Mouse (Mus musculus): ENCODE results near the gene Itgae. TPM values are rescaled to one million over a fixed set of nuclear protein-coding genes. Genes with fewer than 3 reads are reported as not detected.

Gene Itgae
- polyA plus RNA-seq, 1 experiment = 0.33 TPM

DNA sequence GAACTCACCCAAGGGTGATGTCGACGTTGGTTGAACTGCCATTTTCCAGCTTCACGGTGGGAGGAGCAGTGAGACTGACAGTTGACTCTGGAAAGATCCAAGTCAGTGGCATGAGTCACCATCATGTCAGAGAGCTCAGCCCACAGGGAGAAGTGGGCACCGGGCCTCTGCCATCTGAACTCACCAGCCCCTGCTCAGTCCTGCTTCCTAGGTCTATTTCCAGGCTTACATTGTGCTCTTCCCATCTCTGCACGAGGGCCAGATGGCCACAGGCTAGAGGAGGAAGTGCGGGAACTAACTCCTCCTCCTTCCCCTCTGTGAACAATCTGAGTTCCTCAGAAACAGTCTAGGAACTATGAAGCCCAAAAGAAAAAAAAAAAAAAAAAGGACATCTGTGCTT is 102.7 kb downstream of the Itgae start:
- DNase-seq = peak; percentile 72 to 89
- H3K4me1 ChIP-seq (ENCODE audit: control insufficient read depth, insufficient read depth, low read length) = peaks cover 22% of the 10 kb centered on the region
- no peak overlapping the region for H3K4me3 ChIP-seq (replicated peaks; ENCODE audit: insufficient read depth, low read depth, low read length)
- WGBS = 5% methylated on average over 6 of the region's 6 CpGs
- TF ChIP-seq POLR2A (IDR thresholded peaks at IDR 0.05; ENCODE audit: borderline replicate concordance, insufficient read depth, low read length) (no peak), CTCF (IDR thresholded peaks at IDR 0.05; ENCODE audit: borderline replicate concordance, insufficient read depth, low read depth, low read length) (no peak)
- peak overlapping the region; percentile 97 for H3K27ac ChIP-seq (ENCODE audit: insufficient read depth, low read length)
- no peaks in the 10 kb centered on the region for H3K27me3 ChIP-seq (ENCODE audit: control insufficient read depth, insufficient read depth, low read length)

DNA sequence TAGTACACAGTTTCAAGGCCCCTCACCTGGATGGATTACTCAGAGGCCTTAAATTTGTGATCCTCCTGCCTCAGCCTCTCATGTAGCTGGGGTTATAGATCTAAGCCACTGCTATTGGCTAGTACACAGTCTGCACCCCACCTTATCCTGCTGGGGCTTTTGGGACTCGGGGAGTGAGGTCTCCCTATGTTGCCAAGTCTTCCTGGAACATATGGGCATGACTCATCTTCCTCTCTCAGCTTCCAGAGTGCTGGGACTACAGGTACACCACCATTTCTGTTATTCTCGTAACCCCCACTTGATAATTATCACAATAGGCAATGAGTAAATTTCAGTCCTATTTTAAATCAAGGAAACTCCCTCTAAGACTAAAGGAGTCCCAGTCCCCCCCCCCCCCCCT is 104.1 kb downstream of the Itgae start:
- H3K4me3 ChIP-seq (replicated peaks; ENCODE audit: insufficient read depth, low read depth, low read length) = no peak overlapping the region
- TF ChIP-seq POLR2A (IDR thresholded peaks at IDR 0.05; ENCODE audit: borderline replicate concordance, insufficient read depth, low read length) (no peak), CTCF (IDR thresholded peaks at IDR 0.05; ENCODE audit: borderline replicate concordance, insufficient read depth, low read depth, low read length) (no peak)
- peaks cover 23% of the 10 kb centered on the region for H3K4me1 ChIP-seq (ENCODE audit: control insufficient read depth, insufficient read depth, low read length)
- H3K27ac ChIP-seq (ENCODE audit: insufficient read depth, low read length) = no peak overlapping the region
- WGBS = 19% methylated on average over 2 of the region's 2 CpGs
- H3K27me3 ChIP-seq (ENCODE audit: control insufficient read depth, insufficient read depth, low read length) = no peaks in the 10 kb centered on the region
- peak in 1 of 2 experiments; percentile 54 for DNase-seq

Other genes starting within 250 kb of the Itgae start
- 104 and 125 TPM in 2 replicates for gene Atp2a3, start 129.4 kb upstream of the Itgae start, polyA plus RNA-seq (2012; rRNA removed)
- 0.41 and 0.46 TPM in 2 replicates for gene P2rx1, start 91.5 kb upstream of the Itgae start, polyA plus RNA-seq (2012; rRNA removed)
- 68.8 and 70.8 TPM in 2 replicates for gene Camkk1, start 71.6 kb upstream of the Itgae start, polyA plus RNA-seq (2012; rRNA removed)
- 6.4 and 6.5 TPM in 2 replicates for gene Ncbp3, start 42.8 kb upstream of the Itgae start, polyA plus RNA-seq (2012; rRNA removed)
- gene Haspin, start 47.7 kb downstream of the Itgae start, polyA plus RNA-seq (2012; rRNA removed) = 0.05 and 0.10 TPM in 2 replicates
- 4.5 and 6.2 TPM in 2 replicates for gene P2rx5, start 69.8 kb downstream of the Itgae start, polyA plus RNA-seq (2012; rRNA removed)
- 78.7 and 80.6 TPM in 2 replicates for gene Emc6, start 86.5 kb downstream of the Itgae start, polyA plus RNA-seq (2012; rRNA removed)
- 15.9 and 16.5 TPM in 2 replicates for gene Tax1bp3, start 86.5 kb downstream of the Itgae start, polyA plus RNA-seq (2012; rRNA removed)
- gene Ctns, start 108.5 kb downstream of the Itgae start, polyA plus RNA-seq (2012; rRNA removed) = 26.6 and 26.9 TPM in 2 replicates
- 4.1 and 4.5 TPM in 2 replicates for gene Shpk, start 108.9 kb downstream of the Itgae start, polyA plus RNA-seq (2012; rRNA removed)
- gene Trpv1, start 143.7 kb downstream of the Itgae start, polyA plus RNA-seq (2012; rRNA removed) = 0.16 and 0.33 TPM in 2 replicates
- gene Trpv3, start 176.8 kb downstream of the Itgae start, polyA plus RNA-seq (2012; rRNA removed) = 0.19 and 0.46 TPM in 2 replicates
- 44.8 and 57.9 TPM in 2 replicates for gene Aspa, start 239.0 kb downstream of the Itgae start, polyA plus RNA-seq (2012; rRNA removed)
- gene Gm49340, start 239.2 kb downstream of the Itgae start, polyA plus RNA-seq (2012; rRNA removed) = not detected in 2 replicates
- 0.08 and 0.22 TPM in 2 replicates for gene Spata22, start 239.2 kb downstream of the Itgae start, polyA plus RNA-seq (2012; rRNA removed)

Data from cerebellum, adult 2 months (tissue).